Mouse (Mus musculus) G1E (cell line): Measurements from ENCODE around the gene Prrt1. TPM values are rescaled to one million over a fixed set of nuclear protein-coding genes. Genes with fewer than 3 reads are reported as not detected.

Experiments
- ATAC-seq: 2 replicates; pipeline ENCODE4 v1.8.0; 2016; ENCODE audit warnings: mild to moderate bottlenecking; ENCODE audit not compliant: insufficient number of reproducible peaks, poor library complexity, low FRiP score, severe bottlenecking; ENCODE audit errors: extremely low read depth
- DNase-seq: peaks from one replicate; pipeline ENCODE4 v3.0.0; 2012; ENCODE audit warnings: low spot score
- H3K27me3 ChIP-seq: 2 replicates; pipeline ENCODE4 v1.6.1; 2012; ENCODE audit warnings: mild to moderate bottlenecking, low read length, inconsistent platforms; ENCODE audit not compliant: insufficient read depth
- H3K36me3 ChIP-seq: replicated peaks from 2 replicates; pipeline ENCODE3; 2012; ENCODE audit warnings: mild to moderate bottlenecking, inconsistent platforms
- H3K4me1 ChIP-seq: 2 replicates; pipeline ENCODE4 v1.6.1; 2012; ENCODE audit warnings: low read depth, low read length, inconsistent platforms, mixed read lengths; ENCODE audit not compliant: insufficient read depth
- H3K4me3 ChIP-seq: 2 replicates; pipeline ENCODE4 v1.5.1; 2012; ENCODE audit warnings: low read depth, mild to moderate bottlenecking, inconsistent platforms, low read length, moderate library complexity, mixed read lengths
- H3K9me3 ChIP-seq: replicated peaks from 2 replicates; pipeline ENCODE4 v1.6.1; 2012; ENCODE audit warnings: inconsistent platforms
- CTCF ChIP-seq: IDR thresholded peaks from 2 replicates; pipeline ENCODE4 v1.5.1; 2012; ENCODE audit warnings: low read depth, low read length, inconsistent platforms, mixed read lengths
- GATA1 ChIP-seq: IDR thresholded peaks from 2 replicates; pipeline ENCODE4 v1.6.1; 2012; ENCODE audit warnings: borderline replicate concordance, low read length, inconsistent platforms, mixed read lengths
- GATA2 ChIP-seq: IDR thresholded peaks from 2 replicates; pipeline ENCODE4 v1.6.1; 2012; ENCODE audit warnings: low read depth, low read length, inconsistent platforms, borderline replicate concordance
- POLR2AphosphoS5 ChIP-seq: IDR thresholded peaks from 2 replicates; pipeline ENCODE4 v1.6.1; 2012; ENCODE audit warnings: low read depth, low read length, inconsistent platforms; ENCODE audit not compliant: insufficient replicate concordance
- TAL1 ChIP-seq: conservative IDR thresholded peaks from 2 replicates; pipeline ENCODE4 v1.6.1; 2012; ENCODE audit warnings: low read depth, low read length, inconsistent platforms, mixed read lengths
- polyA plus RNA-seq: library from polyadenylated mRNA; stranded (reverse); fragments of >175 nt; gene quantifications from 2 replicates; pipeline ENCODE4 v1.2.3, GENCODE M21; 2012
- total RNA-seq, 2 experiments: library from RNA; stranded (forward) in 1 of 2; stranded (reverse) in 1 of 2; fragments of 200-1000 nt in 1 of 2; fragments of >200 nt in 1 of 2; fragmentation: Nextera tagmentation in 1 of 2; gene quantifications; 2 replicates each; pipeline ENCODE4 v1.2.3; 2014 to 2017

The Prrt1 gene
- total and polyA plus RNA-seq, 3 experiments = not detected

DNA sequence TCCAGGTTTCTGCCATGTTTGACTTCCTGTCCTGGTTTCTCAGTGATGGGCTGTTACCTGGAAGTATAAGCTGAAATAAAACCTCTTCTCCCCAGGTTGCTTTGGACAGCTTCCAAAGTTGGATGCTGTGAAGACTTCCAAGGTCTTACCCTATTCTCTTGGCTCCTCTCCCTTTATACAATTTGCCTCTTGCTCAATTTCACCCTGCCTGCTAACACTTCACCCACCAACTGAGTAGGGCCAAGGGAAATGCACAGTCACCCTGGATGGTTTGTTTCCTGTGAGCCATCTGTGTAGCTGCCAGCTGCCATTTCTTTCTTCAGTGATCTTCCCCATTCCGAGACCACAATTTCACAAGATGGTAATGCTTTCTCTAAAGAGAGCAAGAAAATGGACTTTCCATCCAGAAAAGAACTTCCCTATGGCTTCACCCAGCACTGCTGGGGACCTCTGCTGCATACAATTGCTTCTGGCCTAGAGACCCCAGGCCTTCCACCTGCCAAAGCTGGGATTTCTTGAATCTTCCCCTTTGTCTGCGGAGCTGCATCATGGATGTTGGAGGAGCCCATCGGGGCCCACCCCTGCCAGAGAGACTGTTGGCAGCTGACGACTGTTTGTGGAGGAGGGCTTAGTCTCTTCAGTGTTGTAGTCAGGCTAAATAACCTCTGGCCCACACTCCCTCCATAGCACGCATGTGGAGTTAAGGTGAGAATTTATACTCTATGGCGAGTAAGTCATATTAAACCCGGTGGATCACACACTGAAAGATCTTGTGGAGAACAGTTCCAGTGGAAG is 10.3 kb downstream of the Prrt1 start:
- ATAC-seq (no peak), DNase-seq (no peak)
- H3K4me3 ChIP-seq = no peak overlapping the region
- H3K4me1 ChIP-seq = no peaks in the 10 kb centered on the region; the same call in 1 of the 2 replicates
- no peak for TF ChIP-seq CTCF
- no peak for TF ChIP-seq GATA2
- TF ChIP-seq TAL1 = no peak
- no peak for TF ChIP-seq GATA1
- TF ChIP-seq POLR2AphosphoS5 = no peak
- H3K27me3 ChIP-seq = peaks cover 49% of the 10 kb centered on the region
- H3K9me3 ChIP-seq = no peaks in the 10 kb centered on the region
- H3K36me3 ChIP-seq = no peaks in the 10 kb centered on the region

DNA sequence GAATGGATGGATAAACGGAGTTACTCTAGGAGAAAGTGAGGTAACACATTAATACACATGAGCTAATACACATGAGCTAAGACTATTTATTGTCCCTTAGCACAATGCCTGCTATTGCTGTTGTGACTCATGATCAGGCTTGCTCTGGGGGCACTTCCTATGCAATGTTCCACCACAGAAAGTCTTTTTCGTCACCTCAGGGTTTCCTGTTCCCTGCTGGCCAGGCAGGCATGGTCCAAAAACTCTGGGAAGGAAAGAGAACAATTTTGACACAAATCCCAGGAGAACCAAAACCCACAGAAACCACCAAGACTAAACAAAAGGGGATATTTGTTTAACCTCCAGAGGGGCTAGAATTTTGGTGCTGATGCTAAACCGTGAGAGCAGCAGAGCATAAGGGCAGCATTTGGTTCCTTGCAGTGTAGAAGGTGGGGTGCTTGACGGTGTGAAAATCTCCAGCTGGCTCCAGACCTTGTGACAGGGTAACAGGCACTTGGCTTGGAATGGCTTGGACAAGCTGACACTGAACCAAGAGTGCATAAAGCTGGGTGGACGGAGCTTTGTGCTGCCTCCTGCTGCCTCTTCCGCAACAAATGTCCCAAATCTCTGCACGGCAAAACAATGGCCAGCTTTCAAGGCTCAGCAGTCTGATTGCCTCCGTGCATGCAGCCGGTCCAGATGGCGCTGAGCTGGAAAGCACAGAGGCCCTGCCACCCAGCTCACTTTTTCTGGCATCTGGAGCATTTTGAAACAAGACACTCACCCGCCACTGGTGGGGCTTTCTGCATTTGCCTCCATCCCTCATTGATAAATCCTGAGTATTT is 11.7 kb downstream of the Prrt1 start:
- ATAC-seq (no peak), DNase-seq (no peak)
- TF ChIP-seq TAL1 = no peak
- TF ChIP-seq POLR2AphosphoS5 = no peak
- no peak for TF ChIP-seq GATA2
- TF ChIP-seq GATA1 = no peak
- no peak for TF ChIP-seq CTCF
- peaks cover 7% of the 10 kb centered on the region for H3K36me3 ChIP-seq
- no peak overlapping the region for H3K4me3 ChIP-seq
- H3K4me1 ChIP-seq = peaks cover 11% of the 10 kb centered on the region
- peaks cover 43% of the 10 kb centered on the region for H3K27me3 ChIP-seq
- H3K9me3 ChIP-seq = no peaks in the 10 kb centered on the region

DNA sequence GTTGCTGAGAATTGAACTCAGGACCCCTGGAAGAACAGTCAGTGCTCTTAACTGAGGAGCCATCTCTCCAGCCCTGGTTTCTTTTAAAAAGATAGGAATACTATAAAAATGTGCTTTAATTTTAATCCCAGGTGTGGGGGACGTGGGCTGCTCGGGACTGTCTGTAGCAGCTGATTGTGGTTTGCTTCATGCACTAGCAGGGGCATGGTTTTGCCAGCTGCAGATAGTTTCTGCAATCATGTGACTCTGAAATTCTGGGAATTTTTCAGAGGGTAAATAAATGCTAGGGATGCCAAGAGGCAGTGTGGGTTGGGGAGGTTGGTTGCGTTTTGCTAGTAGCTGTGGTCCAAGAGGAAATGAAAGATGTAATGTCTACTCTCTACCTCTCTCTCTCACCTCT is 12.6 kb downstream of the Prrt1 start:
- Histone ChIP-seq H3K27me3 (peaks cover 34% of the 10 kb centered on the region), H3K4me3 (no peak overlapping the region), H3K9me3 (no peaks in the 10 kb centered on the region), H3K36me3 (peaks cover 11% of the 10 kb centered on the region), H3K4me1 (peaks cover 18% of the 10 kb centered on the region)
- TF ChIP-seq GATA1 (no peak), GATA2 (no peak), TAL1 (no peak), POLR2AphosphoS5 (no peak), CTCF (no peak)
- DNase-seq (no peak), ATAC-seq (no peak)

DNA sequence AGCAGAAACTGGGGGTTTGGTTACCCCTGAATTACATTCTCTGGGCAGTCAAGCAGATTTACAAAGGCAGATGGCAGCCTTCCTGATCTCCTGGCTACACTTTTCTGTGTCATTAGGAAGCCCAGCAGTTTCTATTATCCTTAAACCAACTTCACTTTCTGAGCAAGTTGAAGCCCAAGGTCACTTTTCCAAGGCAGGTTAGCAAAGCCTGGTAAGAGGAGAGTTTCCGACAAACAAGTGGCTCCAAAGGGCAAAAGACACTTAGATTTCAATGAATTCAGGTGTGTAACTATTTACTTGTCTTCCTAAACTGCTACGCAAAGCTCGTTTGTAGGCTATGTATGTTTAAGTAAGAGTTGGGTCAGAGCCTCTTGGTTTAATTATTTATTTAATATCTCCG is 14.0 kb downstream of the Prrt1 start:
- peaks cover 15% of the 10 kb centered on the region for H3K36me3 ChIP-seq
- H3K4me1 ChIP-seq = peaks cover 30% of the 10 kb centered on the region
- DNase-seq (no peak), ATAC-seq (no peak)
- no peaks in the 10 kb centered on the region for H3K9me3 ChIP-seq
- TF ChIP-seq CTCF = no peak
- TF ChIP-seq GATA2 = no peak
- no peak for TF ChIP-seq GATA1
- no peak for TF ChIP-seq POLR2AphosphoS5
- no peak for TF ChIP-seq TAL1
- no peak overlapping the region for H3K4me3 ChIP-seq
- peaks cover 26% of the 10 kb centered on the region for H3K27me3 ChIP-seq

DNA sequence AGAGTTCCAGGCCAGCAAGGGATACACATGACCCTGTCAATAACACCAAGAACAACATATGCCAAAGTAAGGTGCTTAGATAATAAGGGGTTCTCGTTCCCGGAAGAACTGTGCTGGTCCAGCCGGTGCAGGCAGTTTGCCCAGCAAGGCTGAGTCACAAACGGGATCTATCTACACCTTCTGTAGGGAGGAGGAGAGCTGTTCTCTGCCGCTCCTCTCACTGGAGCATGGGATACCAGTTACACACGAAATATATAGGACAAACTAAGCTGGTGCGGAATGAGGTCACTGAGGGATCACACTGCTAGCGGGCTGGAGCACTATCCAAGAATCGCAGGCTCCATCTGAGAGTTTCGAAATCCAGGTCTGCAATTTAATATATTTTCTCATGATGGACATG is 14.6 kb downstream of the Prrt1 start:
- H3K36me3 ChIP-seq = peaks cover 20% of the 10 kb centered on the region
- H3K4me3 ChIP-seq = no peak overlapping the region
- no peak for DNase-seq
- H3K4me1 ChIP-seq = peaks cover 35% of the 10 kb centered on the region
- TF ChIP-seq GATA2 (no peak), TAL1 (no peak), POLR2AphosphoS5 (no peak)
- H3K9me3 ChIP-seq = no peaks in the 10 kb centered on the region
- H3K27me3 ChIP-seq = peaks cover 26% of the 10 kb centered on the region
- no peak for ATAC-seq

DNA sequence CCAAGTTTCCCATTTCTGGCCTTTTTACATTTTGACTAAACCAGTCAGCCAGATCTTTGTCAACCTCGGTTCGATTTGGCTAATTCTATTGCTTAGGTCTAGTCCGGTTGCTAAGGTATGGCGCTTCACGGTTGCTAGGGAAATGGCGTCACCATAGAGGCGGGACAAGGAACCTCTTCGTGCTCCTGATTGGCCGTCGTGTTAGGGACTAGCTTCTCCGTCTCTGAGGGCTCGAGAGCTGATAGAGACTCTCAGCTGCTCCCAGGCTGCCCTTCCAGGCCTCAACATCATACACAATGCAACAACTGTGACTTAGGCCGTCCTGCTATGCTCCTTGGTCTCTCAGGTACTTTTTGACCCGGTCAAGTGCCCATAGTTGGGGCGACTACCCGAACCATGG is 15.3 kb downstream of the Prrt1 start, which contains the start of gene Fkbpl:
Fkbpl (plus strand) TSS at position 157 of the 400 bp plus-strand sequence.
- Histone ChIP-seq H3K4me3 (peak within 1 kb of the TSS; percentile 68), H3K9me3 (no peaks in the 10 kb centered on the region), H3K36me3 (peaks cover 27% of the 10 kb centered on the region), H3K27me3 (peaks cover 23% of the 10 kb centered on the region), H3K4me1 (peaks cover 38% of the 10 kb centered on the region)
- ATAC-seq (peak; percentile 69), DNase-seq (peak; percentile 90)
- no peak for TF ChIP-seq TAL1
- TF ChIP-seq GATA2 = no peak
